Mouse (Mus musculus) bone marrow, adult 2 months (tissue): ENCODE data around the gene Itk. TPM values are rescaled to one million over a fixed set of nuclear protein-coding genes. Genes with fewer than 3 reads are reported as not detected.

Experiments
- H3K27ac ChIP-seq: fragments of 200-500 bp; 2 replicates; pipeline ENCODE4 v1.5.1; 2012; ENCODE audit warnings: low read depth, mild to moderate bottlenecking, control low read depth, inconsistent platforms, low read length; ENCODE audit not compliant: control insufficient read depth, poor library complexity, insufficient read depth
- H3K4me1 ChIP-seq: fragments of 200-500 bp; 2 replicates; pipeline ENCODE4 v1.6.1; 2011; ENCODE audit warnings: low read length; ENCODE audit not compliant: control insufficient read depth, insufficient read depth
- H3K4me3 ChIP-seq: fragments of 200-500 bp; replicated peaks from 2 replicates; pipeline ENCODE3; 2011; ENCODE audit warnings: mild to moderate bottlenecking, low read depth, low read length, control low read depth; ENCODE audit not compliant: control insufficient read depth
- CTCF ChIP-seq: fragments of 200-500 bp; IDR thresholded peaks from 2 replicates; pipeline ENCODE4 v1.5.1; 2011; ENCODE audit warnings: low read length, control low read depth; ENCODE audit not compliant: control insufficient read depth, insufficient read depth
- POLR2A ChIP-seq: fragments of 200-500 bp; IDR thresholded peaks from 2 replicates; pipeline ENCODE4 v1.6.1; 2011; ENCODE audit warnings: low read depth, mild to moderate bottlenecking, control low read depth, low read length, borderline replicate concordance; ENCODE audit not compliant: control insufficient read depth
- WGBS: fragments of 180-500 bp; shearing (Covaris S2); methylation state at CpG from one replicate; pipeline ENCODE4 v1.1.7; 2018; 5-methylcytosine and 5-hydroxymethylcytosine counted together
- polyA plus RNA-seq: library from polyadenylated mRNA; stranded (reverse); fragments of >200 nt; gene quantifications from 2 replicates; pipeline ENCODE4 v1.2.4, GENCODE M21; 2011; ENCODE audit warnings: low replicate concordance; ENCODE audit not compliant: missing spikeins, insufficient read depth, insufficient read length

The Itk gene
- polyA plus RNA-seq, 1 experiment = 4.4 TPM

DNA sequence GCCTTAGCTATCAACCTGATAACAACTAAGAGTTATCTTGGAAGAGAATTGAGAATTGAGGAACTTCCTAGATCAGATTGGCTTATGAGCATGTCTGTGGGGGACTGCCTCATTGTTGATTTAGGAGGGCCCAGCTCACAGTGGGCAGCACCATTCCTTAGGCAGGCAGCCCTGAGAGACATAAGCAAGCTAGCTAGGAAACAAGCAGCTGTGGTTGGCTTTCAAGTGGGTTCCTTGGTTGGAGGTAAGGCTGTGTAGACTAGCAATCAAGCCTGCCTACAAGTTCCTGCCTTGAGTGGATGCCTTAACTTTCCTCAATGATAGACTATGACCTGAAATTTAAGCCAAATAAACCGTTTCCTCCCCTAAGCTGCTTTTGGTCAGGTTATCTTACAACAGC is 30.9 kb downstream of the Itk start:
- WGBS = 70% methylated on average over 1 of the region's 1 CpGs
- Histone ChIP-seq H3K27ac (no peak overlapping the region), H3K4me3 (no peak overlapping the region), H3K4me1 (peaks cover 3% of the 10 kb centered on the region; the same call in 1 of the 2 replicates)
- no peak for TF ChIP-seq POLR2A
- no peak for TF ChIP-seq CTCF

DNA sequence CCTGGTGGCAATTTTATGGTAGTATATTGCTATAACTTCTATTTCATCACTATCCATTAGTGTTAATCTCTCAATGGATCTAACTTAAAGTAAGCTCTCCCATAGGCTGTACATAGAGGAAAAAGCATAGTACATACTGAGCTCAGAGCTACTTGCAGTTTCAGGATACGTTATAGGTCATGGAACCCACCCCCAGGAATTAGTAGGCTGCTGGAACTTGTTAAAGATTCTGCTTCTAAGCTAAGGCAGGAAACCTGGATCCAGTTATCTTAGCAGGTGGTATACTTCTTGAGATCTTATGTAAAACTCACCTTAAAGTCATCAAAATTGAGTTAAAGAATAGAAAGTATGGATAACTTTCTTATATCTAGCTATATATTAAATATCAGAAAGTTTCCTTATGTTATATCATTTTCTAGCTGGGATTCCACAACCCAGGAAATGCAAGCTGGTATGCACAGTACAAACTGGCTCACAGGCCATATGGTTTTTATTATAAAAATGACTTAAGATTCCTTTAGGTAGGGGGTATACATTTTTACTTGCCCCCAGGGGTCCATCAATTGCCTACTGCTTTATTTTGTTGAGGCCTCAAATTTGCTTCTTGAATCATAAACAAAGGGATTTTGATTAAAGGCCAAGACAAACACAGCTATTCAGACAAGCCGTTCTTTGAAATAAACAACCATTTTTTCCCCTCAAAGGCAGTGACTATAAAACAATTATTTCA is 39.5 kb downstream of the Itk start:
- H3K4me1 ChIP-seq = peaks cover 2% of the 10 kb centered on the region; the same call in 1 of the 2 replicates
- TF ChIP-seq CTCF (no peak), POLR2A (no peak)
- H3K4me3 ChIP-seq = no peak overlapping the region
- H3K27ac ChIP-seq = no peak overlapping the region
- WGBS = 82% methylated on average over 2 of the region's 2 CpGs

DNA sequence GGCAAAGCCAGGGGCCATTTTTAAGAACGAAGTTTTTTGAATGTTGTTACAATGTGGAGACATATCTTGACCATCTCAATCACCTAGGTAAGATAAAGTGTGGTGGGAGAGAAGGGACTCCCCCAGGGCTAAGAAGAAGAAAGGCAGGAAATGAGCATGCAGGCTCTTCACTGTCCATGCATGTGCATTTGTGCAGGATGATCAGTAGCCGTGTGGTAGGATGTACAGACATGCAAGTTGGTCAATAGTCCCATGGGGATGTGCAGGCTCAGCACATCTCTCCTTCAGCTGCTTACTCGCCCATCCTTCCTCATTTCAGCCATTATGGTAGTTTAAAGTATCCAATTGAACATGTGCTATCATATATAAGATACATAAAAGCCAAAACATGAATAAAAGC is 40.9 kb downstream of the Itk start:
- Histone ChIP-seq H3K27ac (no peak overlapping the region), H3K4me3 (no peak overlapping the region), H3K4me1 (peaks cover 4% of the 10 kb centered on the region; the same call in 1 of the 2 replicates)
- 61% methylated on average over 3 of the region's 3 CpGs for WGBS
- TF ChIP-seq CTCF (no peak), POLR2A (no peak)

DNA sequence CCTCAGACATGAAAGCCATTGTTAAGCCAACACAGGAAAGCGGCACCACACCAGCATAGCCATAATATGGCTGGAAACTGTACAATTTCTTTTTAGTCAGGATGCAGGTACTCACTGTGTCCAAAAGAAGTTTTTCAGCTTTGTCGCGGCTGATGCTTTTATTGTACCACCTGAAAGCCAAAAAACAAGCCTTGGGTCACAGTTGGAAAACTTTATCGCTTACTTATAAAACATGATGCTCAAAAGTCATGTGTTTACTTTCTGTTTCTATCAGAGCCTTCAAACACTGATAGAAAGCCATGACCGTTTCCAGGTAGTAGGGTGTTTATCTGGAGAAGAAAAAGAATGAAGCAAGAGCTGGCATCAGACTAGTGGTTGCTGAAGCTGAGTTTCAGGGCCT is 41.6 kb downstream of the Itk start:
- peaks cover 6% of the 10 kb centered on the region; the same call in 1 of the 2 replicates for H3K4me1 ChIP-seq
- H3K27ac ChIP-seq = no peak overlapping the region
- no peak for TF ChIP-seq CTCF
- TF ChIP-seq POLR2A = no peak
- no peak overlapping the region for H3K4me3 ChIP-seq
- 71% methylated on average over 5 of the region's 5 CpGs for WGBS

DNA sequence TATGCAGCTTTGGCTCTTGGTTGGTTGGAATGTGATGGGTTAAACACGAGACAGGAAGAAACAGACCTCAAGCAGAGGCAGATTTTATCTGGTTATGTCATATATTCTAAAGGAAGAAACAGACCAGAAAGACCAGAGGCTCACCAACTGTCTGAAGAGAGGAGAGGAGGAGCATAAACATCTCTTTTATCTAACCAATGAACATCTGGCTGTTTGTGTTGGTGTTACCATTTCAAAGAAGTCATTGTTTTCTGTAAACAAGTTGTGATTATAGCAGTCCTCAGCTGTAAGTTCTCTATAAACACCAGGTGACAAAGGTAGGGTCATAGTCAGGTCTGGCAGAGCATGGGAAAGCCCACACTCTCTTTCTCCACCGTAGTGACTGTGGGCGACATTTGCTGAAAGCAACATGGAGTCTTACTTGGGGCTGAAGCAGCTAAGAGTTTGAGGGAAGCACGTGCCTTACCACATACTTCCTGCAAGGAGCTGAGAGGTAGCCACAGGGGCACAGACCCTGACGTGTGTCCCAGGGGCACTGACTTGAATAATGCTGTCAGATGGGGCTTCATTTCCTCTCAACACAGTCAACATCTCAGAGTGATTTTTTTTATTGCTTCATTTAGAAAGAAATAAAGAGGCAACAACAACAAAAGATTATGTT is 45.3 kb downstream of the Itk start:
- H3K27ac ChIP-seq = no peak overlapping the region
- WGBS = 2% methylated on average over 5 of the region's 5 CpGs
- no peak for TF ChIP-seq POLR2A
- no peak for TF ChIP-seq CTCF
- H3K4me3 ChIP-seq = no peak overlapping the region
- peaks cover 6% of the 10 kb centered on the region; the same call in 1 of the 2 replicates for H3K4me1 ChIP-seq

DNA sequence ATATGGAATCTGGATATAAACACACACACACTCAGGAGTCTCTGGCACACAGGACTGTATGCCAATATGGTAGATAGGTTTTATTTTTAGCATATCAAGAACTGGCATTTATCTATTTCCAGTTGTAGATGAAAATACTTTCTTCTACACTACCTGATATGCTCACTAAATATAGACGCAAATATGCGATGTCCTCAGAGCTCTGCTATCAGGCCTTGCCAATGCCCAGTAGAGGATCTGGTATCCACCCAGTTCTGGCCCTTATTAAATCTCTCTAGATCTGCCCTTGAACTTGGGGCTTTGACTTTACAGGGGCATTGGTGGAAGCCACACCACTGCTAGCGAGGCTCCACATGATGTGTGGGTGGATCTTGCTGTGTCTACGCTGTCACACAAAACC is 47.4 kb downstream of the Itk start:
- WGBS = 82% methylated on average over 4 of the region's 4 CpGs
- Histone ChIP-seq H3K27ac (no peak overlapping the region), H3K4me3 (no peak overlapping the region), H3K4me1 (peaks cover 9% of the 10 kb centered on the region; the same call in 1 of the 2 replicates)
- TF ChIP-seq CTCF = no peak
- TF ChIP-seq POLR2A = no peak

DNA sequence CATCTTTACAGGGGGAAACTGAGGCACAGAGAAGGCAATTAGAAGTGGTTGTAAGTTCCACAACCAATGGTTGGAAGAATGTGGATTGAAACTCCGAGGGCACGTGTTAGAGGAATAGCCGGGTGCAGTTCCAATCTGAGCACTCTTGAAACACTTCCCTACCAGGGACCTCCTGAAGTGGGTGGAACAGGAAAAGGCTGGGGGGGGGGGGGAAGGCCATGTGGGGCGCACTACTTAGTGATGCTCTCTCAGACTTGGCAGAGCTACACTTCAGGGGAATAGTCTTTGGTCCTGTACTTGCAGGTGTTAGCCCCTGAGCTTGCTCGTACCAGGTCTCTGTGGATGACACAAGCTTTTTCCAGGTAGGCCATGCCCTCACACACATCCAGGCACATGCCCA is 53.3 kb downstream of the Itk start:
- H3K4me1 ChIP-seq = peaks cover 8% of the 10 kb centered on the region
- TF ChIP-seq POLR2A = no peak
- no peak for TF ChIP-seq CTCF
- no peak overlapping the region for H3K4me3 ChIP-seq
- 25% methylated on average over 5 of the region's 5 CpGs for WGBS
- H3K27ac ChIP-seq = no peak overlapping the region

DNA sequence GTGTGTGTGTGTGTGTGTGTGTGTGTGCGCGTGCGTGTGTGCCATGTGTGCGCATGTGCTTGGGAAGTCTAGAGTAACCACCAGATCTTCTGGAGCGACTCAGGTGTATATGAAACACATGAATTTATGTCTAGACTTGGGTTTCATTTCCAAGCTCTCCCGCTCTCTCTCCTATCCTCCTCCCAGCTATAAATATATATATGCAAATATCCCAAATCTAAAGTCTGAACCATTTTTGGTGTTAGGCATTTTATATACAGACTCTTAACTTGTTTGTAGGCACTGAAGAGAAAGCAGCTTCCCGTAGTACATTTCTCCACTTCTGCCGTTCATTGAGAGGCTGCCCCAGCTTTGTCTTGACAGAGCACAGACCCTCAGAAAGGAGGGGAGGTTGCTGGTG is 57.1 kb downstream of the Itk start:
- 88% methylated on average over 8 of the region's 8 CpGs for WGBS
- no peak overlapping the region for H3K27ac ChIP-seq
- H3K4me3 ChIP-seq = no peak overlapping the region
- TF ChIP-seq CTCF (no peak), POLR2A (no peak)
- peaks cover 4% of the 10 kb centered on the region for H3K4me1 ChIP-seq
